Mouse (Mus musculus) kidney, adult 18-20 months (tissue): ENCODE data around the gene Pcx.

ENCODE experiments used
- DNase-seq: peaks from one replicate; pipeline ENCODE4 v3.0.0; 2021

Gene Pcx

DNA sequence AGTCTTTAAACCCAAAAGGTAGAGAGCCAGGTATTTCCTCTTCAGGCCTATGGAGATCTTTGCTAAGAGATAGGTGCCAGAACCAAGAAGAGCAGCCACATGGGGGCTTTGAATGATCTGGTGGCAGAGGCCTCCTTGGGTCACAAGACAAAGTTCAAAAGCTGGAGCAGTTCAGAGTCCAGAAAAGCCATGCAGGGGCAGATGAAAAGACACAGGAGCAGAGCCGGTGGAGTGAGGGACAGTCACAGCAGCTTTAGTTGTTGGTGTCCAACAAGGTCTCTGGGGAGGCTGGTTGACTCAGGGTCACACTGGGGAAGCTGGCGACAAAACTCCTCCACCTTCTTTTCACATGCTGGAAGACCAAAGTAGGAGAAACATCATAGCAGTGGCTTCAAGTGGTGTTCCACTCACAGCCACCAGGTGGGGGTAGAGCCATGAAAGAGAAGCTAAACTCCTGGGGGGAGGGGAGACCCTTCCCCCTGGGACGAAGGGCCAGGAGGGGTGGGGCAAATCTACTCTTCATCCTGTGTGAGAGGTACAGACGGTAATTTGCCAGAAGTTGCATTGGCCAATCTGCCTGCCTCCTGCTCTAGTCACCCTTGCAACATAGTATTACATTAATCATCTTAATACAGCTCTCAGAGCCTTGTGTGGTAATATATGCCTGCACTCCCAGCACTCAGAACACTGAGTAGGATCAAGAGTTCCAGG lies 12.9 kb upstream of the Pcx start:
- DNase-seq, result peak; percentile 80

DNA sequence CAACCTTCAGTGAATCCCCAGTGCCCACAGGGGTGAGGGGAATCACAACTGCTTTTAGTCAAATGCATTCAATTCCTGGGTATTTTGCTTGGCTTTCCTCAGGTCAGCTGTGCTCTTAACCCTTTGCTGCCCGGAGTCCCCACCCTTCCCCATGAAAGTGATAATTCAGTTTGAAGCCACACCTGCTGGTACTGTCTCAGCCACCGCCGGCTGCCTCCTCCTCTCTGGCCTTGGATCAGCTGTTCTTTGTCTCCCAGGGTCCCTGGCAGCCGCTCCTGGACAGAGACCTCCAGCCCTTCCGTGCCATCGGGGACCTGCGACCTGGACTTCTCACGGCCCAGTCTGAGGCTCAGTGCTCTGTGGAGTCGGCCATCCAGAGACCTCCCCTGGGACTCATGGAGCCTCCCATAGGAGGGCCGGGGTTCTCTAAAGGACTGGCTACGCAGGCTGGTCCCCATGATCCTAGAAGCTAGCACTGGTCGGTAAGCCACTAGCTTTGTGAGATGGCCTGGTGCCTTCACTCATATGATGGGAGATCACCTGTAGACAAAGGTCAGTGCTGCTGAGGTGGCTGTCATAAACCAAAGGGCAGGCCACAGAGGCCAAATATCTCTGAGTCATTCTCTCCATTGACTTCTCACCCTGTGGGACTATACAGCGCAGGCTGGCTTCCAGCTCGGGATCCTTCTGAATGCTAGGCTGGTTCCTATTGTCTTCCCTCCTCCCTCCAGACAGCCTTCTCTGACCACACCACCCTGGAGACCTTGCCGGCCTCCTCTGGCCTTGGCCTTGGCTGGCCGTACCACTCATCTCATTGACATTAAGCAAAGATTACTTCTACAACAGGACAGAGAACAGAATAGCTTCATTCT lies 12.0 kb upstream of the Pcx start, which contains the start of gene 2010003K11Rik:
2010003K11Rik (minus strand) TSS at position 522 of the 872 bp plus-strand sequence.
- DNase-seq, result peak; percentile 35

- no peak for DNase-seq
Observed at GRCm38 (mm10) chr19:4502701-4503100, 7.6 kb upstream of the Pcx start.

GRCm38 (mm10) chr19:4504830-4505229 lies 5.4 kb upstream of the Pcx start:
- DNase-seq, result no peak

DNA sequence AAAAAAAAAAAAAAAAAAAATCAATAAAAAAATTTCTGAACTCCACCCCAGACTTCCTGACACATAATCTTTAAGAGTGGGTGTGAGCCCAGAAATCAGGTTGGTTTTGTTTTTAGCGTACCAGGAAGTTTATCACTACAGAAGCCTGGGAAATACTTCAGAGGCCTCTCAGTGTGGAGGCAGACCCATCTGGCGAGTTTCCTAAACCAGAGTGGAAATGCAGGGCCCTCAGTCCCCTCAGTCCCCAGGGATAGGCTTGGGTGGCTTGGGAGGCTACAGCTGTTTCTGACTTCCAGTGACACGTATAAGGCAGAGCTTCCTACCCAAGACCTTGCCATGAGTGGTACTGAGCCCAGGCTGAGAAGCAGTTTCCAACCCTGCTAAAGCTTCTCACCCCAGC lies 2.5 kb upstream of the Pcx start:
- no peak for DNase-seq

DNA sequence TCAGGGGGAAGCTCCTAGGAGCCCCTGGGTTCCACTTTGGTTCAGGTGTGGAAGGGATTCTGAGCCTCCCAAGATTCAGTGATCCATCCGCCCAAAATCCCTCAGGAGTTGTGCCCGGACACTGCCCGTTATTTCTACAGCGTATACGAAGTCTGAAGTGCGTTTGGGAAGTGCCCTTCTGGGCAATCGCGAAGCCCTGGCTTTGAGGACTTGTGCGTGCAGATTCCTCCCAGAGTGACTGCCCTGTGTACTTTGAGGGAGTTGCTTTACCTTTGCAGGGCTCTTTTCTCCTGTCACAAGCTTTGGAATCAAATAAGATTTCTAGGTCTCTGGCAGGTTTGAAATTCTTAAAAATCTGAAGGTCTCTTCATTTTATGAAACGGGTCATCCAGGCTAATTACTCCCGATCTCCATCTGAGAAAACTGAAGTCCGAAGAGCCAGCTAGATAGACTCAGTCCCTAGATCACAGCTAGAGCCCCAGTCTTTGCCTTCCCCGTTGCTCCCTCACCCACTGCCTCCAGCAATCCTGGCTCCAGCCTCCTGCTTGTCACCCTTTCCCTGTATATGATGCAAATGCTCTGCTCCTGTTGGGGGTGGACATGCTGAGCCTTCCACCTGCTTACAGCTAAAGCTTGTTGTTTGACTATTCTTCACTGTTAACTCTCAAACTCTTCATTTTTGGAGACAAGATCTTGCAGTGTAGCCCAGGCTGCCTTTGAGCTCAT lies 1.0 kb downstream of the Pcx start:
- DNase-seq, result no peak

GRCm38 (mm10) chr19:4513236-4513858 lies 3.1 kb downstream of the Pcx start:
- no peak for DNase-seq

DNA sequence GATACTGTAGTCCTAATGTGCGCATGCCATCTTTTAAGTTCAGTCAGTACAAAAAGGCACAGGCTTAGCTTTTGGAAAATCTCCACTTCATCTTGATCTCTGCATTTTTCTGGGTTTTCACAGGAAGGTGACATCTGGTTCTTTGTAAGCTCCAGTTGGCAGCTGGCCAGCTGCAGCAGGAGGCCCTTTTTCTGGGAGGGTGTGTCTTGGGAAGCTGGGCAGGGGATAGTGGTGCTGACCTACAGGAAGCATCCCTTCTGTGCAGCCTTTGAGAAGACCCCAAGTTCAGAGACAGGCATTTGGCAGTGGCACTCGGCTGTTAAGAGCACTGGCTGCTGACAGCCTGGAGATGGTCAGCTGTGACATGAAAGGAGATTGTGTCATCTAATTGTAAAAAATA lies 5.5 kb downstream of the Pcx start:
- no peak for DNase-seq

DNA sequence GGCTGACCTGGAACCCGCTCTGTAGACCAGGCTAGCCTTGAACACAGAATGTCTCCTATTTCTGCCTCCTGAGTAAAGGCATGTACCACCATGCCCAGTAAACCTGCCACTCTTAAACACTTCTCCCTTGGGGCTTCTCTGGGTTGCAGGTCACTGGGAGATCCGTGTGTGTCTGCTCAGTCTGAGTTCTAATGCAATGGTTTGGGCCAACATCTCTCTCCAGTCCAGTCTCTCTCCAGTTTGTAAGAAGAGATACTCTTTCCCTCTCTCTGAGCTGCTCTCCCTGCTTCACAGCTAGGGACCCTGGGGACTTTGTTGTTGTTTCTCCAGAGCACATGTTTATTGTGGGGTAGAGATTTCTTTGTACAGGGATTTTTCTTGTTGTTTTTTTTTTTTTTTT lies 6.0 kb downstream of the Pcx start:
- no peak for DNase-seq

DNA sequence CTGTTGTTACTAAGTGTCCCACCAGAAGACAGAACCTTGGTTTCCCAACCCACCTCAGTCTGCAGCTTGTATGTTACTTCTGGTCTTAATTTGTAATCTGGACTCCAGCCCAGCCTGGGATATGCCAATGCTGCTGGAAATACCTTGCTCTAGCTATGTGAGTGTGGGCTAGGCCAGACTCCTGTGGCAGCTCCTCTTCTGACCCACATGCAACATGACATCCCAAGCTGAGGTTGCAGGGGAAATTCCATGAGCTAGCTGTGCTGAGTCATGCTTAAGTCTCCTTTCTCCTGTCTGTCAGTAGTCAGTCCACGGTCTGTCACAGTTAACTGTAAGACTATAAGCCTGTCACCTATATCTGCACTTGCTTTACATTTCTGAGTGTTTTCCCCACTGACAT lies 7.2 kb downstream of the Pcx start:
- DNase-seq, result no peak

DNA sequence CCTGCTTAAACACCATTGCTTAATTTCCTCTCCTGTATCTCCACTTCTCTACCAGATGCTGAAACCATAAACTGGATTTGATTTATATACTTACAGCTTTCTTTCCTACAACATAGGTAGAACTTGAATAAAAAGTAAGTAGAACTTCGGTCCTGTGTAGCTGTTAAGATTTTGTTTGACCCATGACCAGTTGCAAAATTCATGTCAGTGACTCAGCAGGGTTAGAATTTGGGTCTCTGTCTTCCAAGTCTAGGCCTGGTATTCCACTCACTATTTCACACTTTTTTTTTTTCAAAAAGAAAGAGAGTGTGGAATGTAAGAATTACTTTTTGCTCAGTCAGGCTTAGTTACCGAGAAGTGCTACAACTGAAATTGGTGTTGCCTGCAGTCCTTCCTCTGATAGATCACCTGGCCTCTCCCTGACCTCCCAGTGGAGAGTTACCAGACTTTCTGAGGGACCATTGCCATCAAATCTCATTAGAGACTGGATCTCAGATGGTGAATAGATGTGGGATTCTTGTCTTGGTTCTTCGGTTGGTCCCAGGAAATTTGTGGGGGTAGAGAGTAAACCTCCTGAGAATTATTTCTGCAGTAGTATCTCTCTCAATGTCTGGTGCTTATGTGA lies 11.3 kb downstream of the Pcx start:
- DNase-seq, result no peak

- no peak for DNase-seq
Observed at GRCm38 (mm10) chr19:4534646-4535045, 24.4 kb downstream of the Pcx start.

DNA sequence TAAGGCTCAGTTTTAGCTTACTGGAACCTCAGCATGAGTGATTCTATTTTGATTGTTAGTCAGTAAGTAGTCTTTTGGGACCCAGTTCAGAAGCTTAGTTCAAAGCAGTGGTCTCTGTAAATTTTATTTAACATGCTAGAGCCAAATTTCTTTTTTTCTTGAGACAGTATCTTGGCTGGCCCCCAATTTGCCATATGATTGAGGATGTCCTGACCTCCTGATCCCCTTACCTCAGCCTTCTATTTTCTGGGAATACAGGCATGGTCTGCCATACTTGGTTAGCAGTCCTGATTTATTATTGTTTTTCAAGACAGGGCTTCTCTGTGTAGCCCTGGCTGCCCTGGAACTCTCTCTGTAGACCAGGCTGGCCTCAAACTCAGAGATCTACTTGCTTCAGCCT lies 25.6 kb downstream of the Pcx start:
- DNase-seq, result no peak

GRCm38 (mm10) chr19:4536606-4537005 lies 26.3 kb downstream of the Pcx start:
- DNase-seq, result no peak

GRCm38 (mm10) chr19:4540263-4540662 lies 30.0 kb downstream of the Pcx start:
- DNase-seq, result no peak

DNA sequence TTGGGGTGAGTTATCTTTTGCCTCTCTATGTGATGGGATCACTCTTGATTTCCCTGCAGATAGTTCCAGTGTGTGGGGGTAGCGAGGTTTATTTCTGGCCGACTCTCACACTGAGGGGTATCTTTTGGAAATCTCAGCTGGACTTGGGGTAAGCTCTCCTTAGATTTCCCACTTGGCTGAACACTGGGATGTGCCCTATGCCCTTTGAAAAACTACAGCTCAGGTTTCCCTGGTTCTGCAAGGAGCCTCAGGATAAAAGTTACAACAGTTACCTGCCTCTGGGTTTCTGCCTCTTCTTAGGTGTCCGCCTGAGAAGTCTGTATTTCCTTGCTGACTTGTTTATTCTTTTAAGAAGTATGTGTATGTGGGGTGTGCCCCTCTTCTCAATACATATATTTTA lies 30.7 kb downstream of the Pcx start:
- DNase-seq, result no peak

- no peak for DNase-seq
Observed at GRCm38 (mm10) chr19:4542081-4542480, 31.8 kb downstream of the Pcx start.

GRCm38 (mm10) chr19:4545091-4545490 lies 34.8 kb downstream of the Pcx start:
- no peak for DNase-seq

GRCm38 (mm10) chr19:4545841-4546240 lies 35.6 kb downstream of the Pcx start:
- no peak for DNase-seq

- DNase-seq, result no peak
Observed at GRCm38 (mm10) chr19:4547801-4548200, 37.5 kb downstream of the Pcx start.

GRCm38 (mm10) chr19:4548305-4548883 lies 38.1 kb downstream of the Pcx start:
- DNase-seq, result no peak

DNA sequence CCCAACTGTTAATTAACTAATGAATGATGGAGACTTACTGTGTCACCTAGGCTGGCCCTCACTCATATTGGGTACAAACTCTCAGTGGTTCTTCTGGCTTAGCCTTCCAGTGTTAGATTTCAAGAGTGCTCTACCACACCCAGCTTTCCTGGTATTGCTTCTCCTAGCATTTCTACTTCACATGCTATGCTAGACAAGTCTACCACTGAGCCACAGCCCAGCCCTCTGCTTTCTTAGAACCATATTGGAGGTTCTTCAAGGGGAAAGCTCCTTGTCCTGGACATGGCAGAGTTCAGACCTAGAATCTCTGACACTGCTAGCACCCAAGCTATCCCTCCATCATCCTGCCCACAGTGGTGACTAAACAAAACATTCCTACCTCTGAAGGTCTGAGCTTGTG lies 44.0 kb downstream of the Pcx start:
- peak; percentile 2 for DNase-seq
